ENCODE assay signal across 25 mouse cellular contexts in genomic region chr13:44921721-44922120, GRCm38 (mm10).
DNase-seq lines count a peak whose midpoint lies in the region; ATAC-seq and TF ChIP-seq lines count a peak whose summit lies in the region.
"Had no signal": no experiment of that assay in that cellular context is flagged by ENCODE, and none has a peak within 500 bp of the region (broad histone marks: within the 10 kb centered on the region; RNA-seq: fewer than 3 reads in every experiment).

No protein-coding gene starts in this region.

- H3K4me1 ChIP-seq in liver, postnatal 0 days (ENCODE audit: insufficient read depth), result peaks cover 3% of the 10 kb centered on the region; the same call in 1 of the 2 replicates
- H3K4me1 ChIP-seq: embryonic facial prominence, embryonic 10.5 days; embryonic facial prominence, embryonic 13.5 days; forebrain, embryonic 12.5 days had no signal

- no peaks in the 10 kb centered on the region for H3K27me3 ChIP-seq in liver, postnatal 0 days (ENCODE audit: insufficient read depth, low read length)
- H3K27me3 ChIP-seq: embryonic facial prominence, embryonic 13.5 days; forebrain, embryonic 12.5 days; forebrain, embryonic 15.5 days; heart, embryonic 13.5 days had no signal

- WGBS in liver, postnatal 0 days (ENCODE audit: insufficient replicate concordance), result 90% methylated on average over 5 of the region's 5 CpGs

- H3K4me3 ChIP-seq in liver, postnatal 0 days (ENCODE audit: low read depth, low read length), result no peak overlapping the region
- H3K4me3 ChIP-seq: embryonic facial prominence, embryonic 10.5 days; embryonic facial prominence, embryonic 13.5 days; erythroblast, embryonic 14.5 days; forebrain, embryonic 12.5 days; forebrain, embryonic 15.5 days; heart, embryonic 13.5 days had no signal

- no peak for TF ChIP-seq CTCF in liver, postnatal 0 days (IDR thresholded peaks at IDR 0.05; ENCODE audit: low read depth)

- 0 out of 2 replicates have a peak overlapping the region, but pooled peaks have one; percentile 6 for H3K27ac ChIP-seq in liver, postnatal 0 days (ENCODE audit: low read depth)
- H3K27ac ChIP-seq: embryonic facial prominence, embryonic 10.5 days; embryonic facial prominence, embryonic 13.5 days; forebrain, embryonic 12.5 days; heart, embryonic 13.5 days; hindbrain, embryonic 14.5 days; hindbrain, postnatal 0 days had no signal

- DNase-seq in cerebellum, adult 9-11 months, result peak; percentile 46
- DNase-seq in liver, postnatal 0 days, result no peak
- DNase-seq in liver, result no peak
- DNase-seq in cerebellum, postnatal 25 days, result peak; percentile 54 to 69
- DNase-seq: adrenal gland, adult 8-10 months; adrenal gland, postnatal 25 days; embryo, embryonic 11 days; gastrocnemius, postnatal 25 days; heart, adult 18-20 months; heart, postnatal 14 days; heart, postnatal 4 days; kidney, adult 18-20 months had no signal

- H3K9ac ChIP-seq in liver, postnatal 0 days (replicated peaks), result no peak overlapping the region
- H3K9ac ChIP-seq: embryonic facial prominence, embryonic 13.5 days; forebrain, embryonic 12.5 days; forebrain, embryonic 15.5 days; heart, embryonic 13.5 days; hindbrain, embryonic 14.5 days had no signal

- no peaks in the 10 kb centered on the region for H3K9me3 ChIP-seq in liver, postnatal 0 days (ENCODE audit: low read length)
- H3K9me3 ChIP-seq: embryonic facial prominence, embryonic 10.5 days; embryonic facial prominence, embryonic 13.5 days; forebrain, embryonic 12.5 days; forebrain, embryonic 15.5 days; heart, embryonic 13.5 days had no signal

- no peak for ATAC-seq in cerebellum, adult (ENCODE audit: insufficient number of reproducible peaks, low FRiP score, low TSS enrichment)
- no peak for ATAC-seq in liver, postnatal 0 days
- no peak for ATAC-seq in CD4-positive, CD25-positive, alpha-beta regulatory T cell, adult 4 months
- ATAC-seq: activated CD4-positive, CD25-positive, alpha-beta regulatory T cell, adult 4 months; hindbrain, postnatal 0 days; inflammation-experienced regulatory T-cells, adult 6 months; intestine, embryonic 16.5 days had no signal

- H3K36me3 ChIP-seq in liver, postnatal 0 days (replicated peaks; ENCODE audit: insufficient read depth, low read length), result peaks cover 69% of the 10 kb centered on the region

- no peak for TF ChIP-seq EP300 in liver, postnatal 0 days (IDR thresholded peaks at IDR 0.05; ENCODE audit: low read depth)

- no peak overlapping the region for H3K4me2 ChIP-seq in liver, postnatal 0 days (ENCODE audit: low read depth, low read length)
- H3K4me2 ChIP-seq: embryonic facial prominence, embryonic 13.5 days; forebrain, embryonic 12.5 days; forebrain, embryonic 15.5 days; heart, embryonic 13.5 days; hindbrain, embryonic 14.5 days had no signal

Comparison
In these comparisons a context has a peak if more than half of its experiments do, and no peak if none do; other contexts are left out.
1. DNase-seq: peak in cerebellum, adult 9-11 months (single experiment) and cerebellum, postnatal 25 days (2 of 2); none in liver, postnatal 0 days (single experiment) and liver (single experiment).